Mouse (Mus musculus) gastrocnemius, postnatal 14 days (tissue): ENCODE measurements at regions not wholly inside any gene's neighbourhood (a gene's known extent, or its start where the extent isn't known, plus 50 kb on each side); places are given as distances from the start of the nearest gene placed in this dataset.

Source experiments
- DNase-seq: peaks from one replicate; pipeline ENCODE4 v3.0.0; 2021; ENCODE audit warnings: mixed read lengths
- intact Hi-C: fragments of 180-260 bp; cut with DNase I; formaldehyde crosslinking; loops from one replicate; pipeline ENCODE4 v1.15.1; 2025; ENCODE audit warnings: low total_unique reads

- no peak for DNase-seq
- intact Hi-C loops = loop anchor here (10.0 kb wide), 1 partner anchor 231 kb away; no protein-coding TSS in a partner anchor
Measured at GRCm38 (mm10) chr1:30923941-30924340, 50.2 kb upstream of the Phf3 start.
